Mouse (Mus musculus) cerebellum, adult 2 months (tissue): ENCODE measurements around the gene Zbed5.

Source experiments
- CTCF ChIP-seq: fragments of 200-500 bp; IDR thresholded peaks from 2 replicates; pipeline ENCODE4 v1.5.1; 2011; ENCODE audit warnings: low read depth, mild to moderate bottlenecking, control low read depth, low read length, moderate library complexity, borderline replicate concordance; ENCODE audit not compliant: insufficient read depth
- POLR2A ChIP-seq: fragments of 200-500 bp; IDR thresholded peaks from 2 replicates; pipeline ENCODE4 v1.6.1; 2011; ENCODE audit warnings: low read length, control low read depth, borderline replicate concordance; ENCODE audit not compliant: insufficient read depth

DNA sequence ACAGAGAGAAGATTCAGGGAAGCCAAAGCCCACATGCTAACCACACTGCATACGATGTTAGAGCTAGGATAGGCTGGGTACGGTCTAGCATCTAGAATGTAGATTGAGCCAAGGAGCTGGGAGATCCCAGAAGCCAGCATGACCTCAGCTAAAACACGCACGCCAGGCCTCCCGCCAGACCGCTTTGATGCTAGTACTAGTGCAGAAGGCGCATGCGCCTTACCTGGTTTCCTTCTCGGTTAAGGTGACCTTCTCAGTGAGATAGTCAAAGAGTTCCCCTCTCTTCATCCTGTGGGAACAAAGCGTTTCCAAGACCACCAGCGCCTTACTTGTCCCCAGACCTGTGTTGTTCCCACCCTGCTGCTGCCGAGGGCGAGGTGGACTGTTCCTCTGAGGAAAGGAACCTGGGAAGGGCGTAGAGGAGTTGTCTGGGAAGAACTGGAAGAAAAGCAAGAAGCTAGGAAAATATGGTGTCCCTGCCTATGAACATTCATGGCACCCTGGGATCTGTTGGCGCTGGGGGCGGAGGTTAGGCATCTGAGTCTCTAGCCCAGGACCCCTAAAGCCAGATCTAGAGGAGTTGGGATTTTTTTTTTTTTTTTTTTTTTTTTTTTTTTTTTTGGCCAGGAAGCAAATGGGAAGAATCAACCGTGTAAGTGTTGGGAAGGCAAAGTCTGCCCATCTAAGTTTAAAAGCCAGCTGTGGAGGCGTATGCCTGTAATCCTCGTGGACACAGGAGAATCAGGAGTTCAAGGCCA is 26.1 kb upstream of the Zbed5 start:
- TF ChIP-seq POLR2A (no peak), CTCF (no peak)
